Mouse (Mus musculus) thymus, adult 2 months (tissue): ENCODE measurements around the gene Alg5.

Experiments used
- CTCF ChIP-seq: fragments of 200-500 bp; IDR thresholded peaks from 2 replicates; pipeline ENCODE4 v1.5.1; 2012; ENCODE audit warnings: mild to moderate bottlenecking, control low read depth, low read length, moderate library complexity, borderline replicate concordance; ENCODE audit not compliant: control insufficient read depth, poor library complexity, insufficient read depth; ENCODE audit errors: extremely low read depth
- POLR2A ChIP-seq: fragments of 200-500 bp; IDR thresholded peaks from 2 replicates; pipeline ENCODE4 v1.6.1; 2012; ENCODE audit warnings: mild to moderate bottlenecking, low read length, control low read depth, moderate library complexity; ENCODE audit not compliant: control insufficient read depth, poor library complexity, insufficient read depth; ENCODE audit errors: extremely low read depth

GRCm38 (mm10) chr3:54725344-54725743 is 10.0 kb upstream of the Alg5 start:
- TF ChIP-seq CTCF = no peak
- TF ChIP-seq POLR2A = no peak
